Mouse (Mus musculus) frontal cortex, adult 2 months (tissue): ENCODE results near the gene Svep1. TPM values are rescaled to one million over a fixed set of nuclear protein-coding genes. Genes with fewer than 3 reads are reported as not detected.

Source experiments
- DNase-seq, 2 experiments: peaks; one replicate each; pipeline ENCODE4 v3.0.0; 2022; ENCODE audit warnings: low spot score in 1 of 2; ENCODE audit errors: extremely low spot score in 1 of 2
- polyA plus RNA-seq: library from polyadenylated mRNA; depleted of rRNA; stranded (reverse); fragments of >200 nt; gene quantifications from 2 replicates; pipeline ENCODE4 v1.2.3, GENCODE M21; 2012

The Svep1 gene
- polyA plus RNA-seq, 1 experiment, result 1.2 TPM

GRCm38 (mm10) chr4:58173401-58173800 is 33.3 kb downstream of the Svep1 start:
- no peak for DNase-seq

GRCm38 (mm10) chr4:58170430-58170829 is 36.2 kb downstream of the Svep1 start:
- DNase-seq, result no peak

- no peak for DNase-seq
These were observed 36.7 kb downstream of the Svep1 start for GRCm38 (mm10) chr4:58169918-58170317.

- no peak for DNase-seq
These were observed 38.3 kb downstream of the Svep1 start for GRCm38 (mm10) chr4:58168366-58168765.

GRCm38 (mm10) chr4:58165711-58166110 is 40.9 kb downstream of the Svep1 start:
- DNase-seq, result no peak

GRCm38 (mm10) chr4:58161901-58162300 is 44.8 kb downstream of the Svep1 start:
- no peak for DNase-seq

- DNase-seq, result no peak
These were observed 47.1 kb downstream of the Svep1 start for GRCm38 (mm10) chr4:58159564-58159963.

GRCm38 (mm10) chr4:58150301-58150700 is 56.4 kb downstream of the Svep1 start:
- no peak for DNase-seq

GRCm38 (mm10) chr4:58149186-58149585 is 57.5 kb downstream of the Svep1 start:
- DNase-seq, result no peak

- no peak for DNase-seq
These were observed 58.1 kb downstream of the Svep1 start for GRCm38 (mm10) chr4:58148547-58148946.

GRCm38 (mm10) chr4:58146676-58147075 is 60.0 kb downstream of the Svep1 start:
- no peak for DNase-seq

GRCm38 (mm10) chr4:58139764-58140556 is 66.7 kb downstream of the Svep1 start:
- no peak for DNase-seq

GRCm38 (mm10) chr4:58139241-58139640 is 67.4 kb downstream of the Svep1 start:
- no peak for DNase-seq

GRCm38 (mm10) chr4:58133610-58134309 is 72.9 kb downstream of the Svep1 start:
- DNase-seq, result no peak

- DNase-seq, result no peak
These were observed 76.8 kb downstream of the Svep1 start for GRCm38 (mm10) chr4:58129844-58130243.

GRCm38 (mm10) chr4:58127024-58127423 is 79.6 kb downstream of the Svep1 start:
- DNase-seq, result no peak

GRCm38 (mm10) chr4:58115452-58115851 is 91.2 kb downstream of the Svep1 start:
- no peak for DNase-seq

GRCm38 (mm10) chr4:58111008-58111407 is 95.7 kb downstream of the Svep1 start:
- no peak for DNase-seq

- no peak for DNase-seq
These were observed 96.9 kb downstream of the Svep1 start for GRCm38 (mm10) chr4:58109793-58110192.

GRCm38 (mm10) chr4:58108364-58108763 is 98.3 kb downstream of the Svep1 start:
- DNase-seq, result no peak

GRCm38 (mm10) chr4:58097732-58098131 is 108.9 kb downstream of the Svep1 start:
- no peak for DNase-seq

- DNase-seq, result no peak
These were observed 119.9 kb downstream of the Svep1 start for GRCm38 (mm10) chr4:58086738-58087137.
